Mouse (Mus musculus): ENCODE data around the gene Prkg1. TPM values are rescaled to one million over a fixed set of nuclear protein-coding genes. Genes with fewer than 3 reads are reported as not detected.
A peak's percentile ranks its signal among the peaks of the same experiment; 100 is the strongest.

Gene Prkg1
- total RNA-seq, 2 experiments from 2014 or later, result not detected

- ATAC-seq (replicated peaks; ENCODE audit: low FRiP score, poor library complexity, severe bottlenecking), result no peak
Measured at GRCm38 (mm10) chr19:31099369-31099768, 665.5 kb downstream of the Prkg1 start.

- ATAC-seq (replicated peaks; ENCODE audit: low FRiP score, poor library complexity, severe bottlenecking), result no peak
Measured at GRCm38 (mm10) chr19:31097857-31098256, 667.0 kb downstream of the Prkg1 start.

- no peak for ATAC-seq (replicated peaks; ENCODE audit: low FRiP score, poor library complexity, severe bottlenecking)
Measured at GRCm38 (mm10) chr19:31083761-31084160, 681.1 kb downstream of the Prkg1 start.

GRCm38 (mm10) chr19:31082662-31083429 lies 682.0 kb downstream of the Prkg1 start, which contains the start of gene Cstf2t:
TSS of gene Cstf2t (plus strand) at chr19:31082837.
- ATAC-seq (replicated peaks; ENCODE audit: low FRiP score, poor library complexity, severe bottlenecking), result peak; percentile 99

GRCm38 (mm10) chr19:31082226-31082625 lies 682.6 kb downstream of the Prkg1 start:
- no peak for ATAC-seq (replicated peaks; ENCODE audit: low FRiP score, poor library complexity, severe bottlenecking)

- no peak for ATAC-seq (replicated peaks; ENCODE audit: low FRiP score, poor library complexity, severe bottlenecking)
Measured at GRCm38 (mm10) chr19:31078241-31078640, 686.6 kb downstream of the Prkg1 start.

GRCm38 (mm10) chr19:31076106-31076505 lies 688.7 kb downstream of the Prkg1 start:
- no peak for ATAC-seq (replicated peaks; ENCODE audit: low FRiP score, poor library complexity, severe bottlenecking)

GRCm38 (mm10) chr19:31074717-31075063 lies 690.1 kb downstream of the Prkg1 start:
- no peak for ATAC-seq (replicated peaks; ENCODE audit: low FRiP score, poor library complexity, severe bottlenecking)

- no peak for ATAC-seq (replicated peaks; ENCODE audit: low FRiP score, poor library complexity, severe bottlenecking)
Measured at GRCm38 (mm10) chr19:31073959-31074716, 690.7 kb downstream of the Prkg1 start.

- ATAC-seq (replicated peaks; ENCODE audit: low FRiP score, poor library complexity, severe bottlenecking), result no peak
Measured at GRCm38 (mm10) chr19:31065206-31065781, 699.5 kb downstream of the Prkg1 start.

GRCm38 (mm10) chr19:31064740-31065139 lies 700.1 kb downstream of the Prkg1 start:
- no peak for ATAC-seq (replicated peaks; ENCODE audit: low FRiP score, poor library complexity, severe bottlenecking)

GRCm38 (mm10) chr19:31046601-31047000 lies 718.2 kb downstream of the Prkg1 start:
- ATAC-seq (replicated peaks; ENCODE audit: low FRiP score, poor library complexity, severe bottlenecking), result no peak

GRCm38 (mm10) chr19:31040948-31041847 lies 723.6 kb downstream of the Prkg1 start:
- ATAC-seq (replicated peaks; ENCODE audit: low FRiP score, poor library complexity, severe bottlenecking), result no peak

- ATAC-seq (replicated peaks; ENCODE audit: low FRiP score, poor library complexity, severe bottlenecking), result no peak
Measured at GRCm38 (mm10) chr19:31038951-31039350, 725.9 kb downstream of the Prkg1 start.

GRCm38 (mm10) chr19:31031596-31031995 lies 733.2 kb downstream of the Prkg1 start:
- no peak for ATAC-seq (replicated peaks; ENCODE audit: low FRiP score, poor library complexity, severe bottlenecking)

GRCm38 (mm10) chr19:31026797-31027196 lies 738.0 kb downstream of the Prkg1 start:
- ATAC-seq (replicated peaks; ENCODE audit: low FRiP score, poor library complexity, severe bottlenecking), result no peak

- no peak for ATAC-seq (replicated peaks; ENCODE audit: low FRiP score, poor library complexity, severe bottlenecking)
Measured at GRCm38 (mm10) chr19:31011528-31012133, 753.2 kb downstream of the Prkg1 start.

GRCm38 (mm10) chr19:30998572-30998971 lies 766.3 kb downstream of the Prkg1 start:
- no peak for ATAC-seq (replicated peaks; ENCODE audit: low FRiP score, poor library complexity, severe bottlenecking)

GRCm38 (mm10) chr19:30990390-30990789 lies 774.4 kb downstream of the Prkg1 start:
- no peak for ATAC-seq (replicated peaks; ENCODE audit: low FRiP score, poor library complexity, severe bottlenecking)

Data from erythroid progenitor cell, adult 5-6 weeks (primary cell).